13 mouse cellular contexts compared by ENCODE assay signal in the genomic region with DNA sequence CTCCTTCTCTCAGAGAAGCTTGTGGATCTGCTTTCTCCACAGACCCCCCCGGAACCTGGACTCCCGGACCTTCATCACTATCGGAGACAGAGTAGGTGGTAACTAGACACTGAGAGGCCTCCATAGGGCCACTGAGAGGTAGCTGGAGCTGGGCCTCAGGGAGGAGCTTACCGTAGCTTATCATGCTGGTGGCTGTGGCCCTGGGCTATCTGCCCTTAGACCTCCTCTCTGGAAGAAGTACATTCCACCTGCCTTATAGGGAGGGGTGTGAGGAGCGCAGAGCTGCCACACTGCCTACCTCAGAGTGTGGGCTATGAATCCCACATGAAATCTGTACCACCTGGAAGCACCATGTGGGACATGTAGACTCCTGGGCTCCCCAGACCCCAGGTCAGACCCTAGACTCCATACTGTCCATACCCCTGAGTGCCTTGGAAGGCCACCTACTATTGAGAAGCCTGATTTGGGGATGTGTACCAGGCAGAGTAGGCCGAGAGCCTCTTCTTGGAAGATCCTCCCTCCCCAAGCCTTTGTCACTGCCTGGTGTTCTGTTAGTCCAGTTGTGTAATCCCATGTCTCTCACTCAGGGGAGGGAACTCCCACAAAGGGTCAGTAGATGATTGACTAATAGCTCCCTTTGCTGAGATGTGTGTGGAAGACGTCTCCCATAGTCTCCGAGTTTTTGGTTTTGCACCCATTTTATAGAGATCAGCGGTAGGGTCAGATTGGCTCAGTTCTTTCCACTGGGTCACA. TPM values are rescaled to one million over a fixed set of nuclear protein-coding genes. Genes with fewer than 3 reads are reported as not detected.
A peak's percentile ranks its signal among the peaks of the same experiment; 100 is the strongest.
DNase-seq lines count a peak whose midpoint lies in the region; ATAC-seq lines count a peak whose summit lies in the region.
"Had no signal": no experiment of that assay in that cellular context is flagged by ENCODE, and none has a peak within 500 bp of the region (broad histone marks: within the 10 kb centered on the region; RNA-seq: fewer than 3 reads in every experiment).

No protein-coding gene starts in this region.

- ATAC-seq in heart, embryonic 16.5 days (replicated peaks; ENCODE audit: extremely low read depth, insufficient read depth, low FRiP score) = no peak
- ATAC-seq in liver, embryonic 13.5 days (ENCODE audit: low read depth) = peak; percentile 91
- ATAC-seq: hindbrain, postnatal 0 days; Patski had no signal

- H3K27me3 ChIP-seq in heart, embryonic 16.5 days (ENCODE audit: control insufficient read depth, insufficient read depth, low read length) = no peaks in the 10 kb centered on the region
- H3K27me3 ChIP-seq in embryonic facial prominence, embryonic 10.5 days (replicated peaks; ENCODE audit: low read depth, poor library complexity, severe bottlenecking) = no peaks in the 10 kb centered on the region
- no peaks in the 10 kb centered on the region for H3K27me3 ChIP-seq in liver, embryonic 13.5 days
- H3K27me3 ChIP-seq: CH12.LX, Patski had no signal

- no peak overlapping the region for H3K9ac ChIP-seq in heart, embryonic 16.5 days (ENCODE audit: low read length)
- peak overlapping the region; percentile 75 for H3K9ac ChIP-seq in liver, embryonic 13.5 days

- no peaks in the 10 kb centered on the region for H3K9me3 ChIP-seq in heart, embryonic 16.5 days (replicated peaks; ENCODE audit: control insufficient read depth, low read length)
- no peaks in the 10 kb centered on the region for H3K9me3 ChIP-seq in embryonic facial prominence, embryonic 10.5 days
- no peaks in the 10 kb centered on the region for H3K9me3 ChIP-seq in liver, embryonic 13.5 days (replicated peaks)

- peaks cover 32% of the 10 kb centered on the region for H3K36me3 ChIP-seq in heart, embryonic 16.5 days (ENCODE audit: control insufficient read depth, insufficient read depth)
- peaks cover 82% of the 10 kb centered on the region for H3K36me3 ChIP-seq in embryonic facial prominence, embryonic 10.5 days (replicated peaks)
- H3K36me3 ChIP-seq in liver, embryonic 13.5 days = peaks cover 99% of the 10 kb centered on the region

- peaks cover 13% of the 10 kb centered on the region for H3K4me1 ChIP-seq in heart, embryonic 16.5 days (ENCODE audit: control insufficient read depth, insufficient read depth, low read length)
- H3K4me1 ChIP-seq in embryonic facial prominence, embryonic 10.5 days = peaks cover 41% of the 10 kb centered on the region
- H3K4me1 ChIP-seq in liver, embryonic 13.5 days (replicated peaks) = peaks cover 60% of the 10 kb centered on the region

- H3K4me3 ChIP-seq in heart, embryonic 16.5 days (ENCODE audit: low read length) = no peak overlapping the region
- no peak overlapping the region for H3K4me3 ChIP-seq in embryonic facial prominence, embryonic 10.5 days
- H3K4me3 ChIP-seq in liver, embryonic 13.5 days (replicated peaks) = peak overlapping the region; percentile 56

- no peak for DNase-seq in heart, postnatal 4 days
- DNase-seq in adipocyte (ENCODE audit: low spot score) = peak; percentile 42
- DNase-seq in embryonic facial prominence, embryonic 10.5 days (ENCODE audit: low spot score) = no peak
- DNase-seq in liver, embryonic 13.5 days = peak; percentile 65
- no peak for DNase-seq in retina, postnatal 1 day
- no peak for DNase-seq in T-cell, adult 2 months (ENCODE audit: low spot score)
- DNase-seq: adrenal gland, adult 8-10 months; thymus, postnatal 4 days had no signal

- H3K4me2 ChIP-seq in heart, embryonic 16.5 days (ENCODE audit: low read depth, low read length) = 0 out of 2 replicates have a peak overlapping the region, but pooled peaks have one; percentile 5
- H3K4me2 ChIP-seq in liver, embryonic 13.5 days = peak overlapping the region; percentile 82
- H3K4me2 ChIP-seq: midbrain, embryonic 11.5 days had no signal

- WGBS in heart, embryonic 16.5 days = 72% methylated on average over 9 of the region's 9 CpGs
- WGBS in embryonic facial prominence, embryonic 10.5 days = 89% methylated on average over 9 of the region's 9 CpGs
- 54% methylated on average over 9 of the region's 9 CpGs for WGBS in liver, embryonic 13.5 days (ENCODE audit: insufficient replicate concordance)

- H3K27ac ChIP-seq in heart, embryonic 16.5 days (ENCODE audit: low read length) = no peak overlapping the region
- peak overlapping the region; percentile 46; the same call in 1 of the 2 replicates for H3K27ac ChIP-seq in embryonic facial prominence, embryonic 10.5 days (replicated peaks)
- peak overlapping the region; percentile 92 for H3K27ac ChIP-seq in liver, embryonic 13.5 days
- H3K27ac ChIP-seq: hindbrain, postnatal 0 days had no signal

RNA-seq across cellular contexts. Expression of gene Map2k3, which starts 10.6 kb away (rescaled TPM):
- 67.7 and 69.2 TPM in 2 replicates for polyA plus RNA-seq in heart, embryonic 16.5 days (2015; fragmentation: Nextera tagmentation; extraction: Ambion mirVana)
- 10 to 100 TPM; 38.8 to 42.3 TPM for total RNA-seq in heart, postnatal 4 days (2021)
- polyA plus RNA-seq in embryonic facial prominence, embryonic 10.5 days (2016; fragmentation: Nextera tagmentation; extraction: Ambion mirVana) = 79.7 and 87.1 TPM in 2 replicates
- 157 and 164 TPM in 2 replicates for polyA plus RNA-seq in liver, embryonic 13.5 days (2015; fragmentation: Nextera tagmentation; extraction: Ambion mirVana)

RNA-seq across cellular contexts. Expression of gene Natd1, which starts 27.9 kb away (rescaled TPM):
- polyA plus RNA-seq in heart, embryonic 16.5 days (2015; fragmentation: Nextera tagmentation; extraction: Ambion mirVana) = 16.9 and 17.0 TPM in 2 replicates
- total RNA-seq in heart, postnatal 4 days (2021) = 10 to 100 TPM; 24.4 to 27.6 TPM
- polyA plus RNA-seq in embryonic facial prominence, embryonic 10.5 days (2016; fragmentation: Nextera tagmentation; extraction: Ambion mirVana) = 17.6 and 19.9 TPM in 2 replicates
- 8.6 and 10.5 TPM in 2 replicates for polyA plus RNA-seq in liver, embryonic 13.5 days (2015; fragmentation: Nextera tagmentation; extraction: Ambion mirVana)

Comparison
In these comparisons a context has a peak if more than half of its experiments do, and no peak if none do; other contexts are left out.
1. DNase-seq: peak in adipocyte (single experiment) and liver, embryonic 13.5 days (single experiment); none in heart, postnatal 4 days (single experiment), embryonic facial prominence, embryonic 10.5 days (single experiment), retina, postnatal 1 day (single experiment) and T-cell, adult 2 months (single experiment).